Mouse (Mus musculus): Measurements from ENCODE around the gene Klhdc10.
"Not testable (repeated sequence)": the region's sequence is repeated elsewhere in the genome, so short reads cannot be mapped to it uniquely, and the experiment has no call there.

The Klhdc10 gene

DNA sequence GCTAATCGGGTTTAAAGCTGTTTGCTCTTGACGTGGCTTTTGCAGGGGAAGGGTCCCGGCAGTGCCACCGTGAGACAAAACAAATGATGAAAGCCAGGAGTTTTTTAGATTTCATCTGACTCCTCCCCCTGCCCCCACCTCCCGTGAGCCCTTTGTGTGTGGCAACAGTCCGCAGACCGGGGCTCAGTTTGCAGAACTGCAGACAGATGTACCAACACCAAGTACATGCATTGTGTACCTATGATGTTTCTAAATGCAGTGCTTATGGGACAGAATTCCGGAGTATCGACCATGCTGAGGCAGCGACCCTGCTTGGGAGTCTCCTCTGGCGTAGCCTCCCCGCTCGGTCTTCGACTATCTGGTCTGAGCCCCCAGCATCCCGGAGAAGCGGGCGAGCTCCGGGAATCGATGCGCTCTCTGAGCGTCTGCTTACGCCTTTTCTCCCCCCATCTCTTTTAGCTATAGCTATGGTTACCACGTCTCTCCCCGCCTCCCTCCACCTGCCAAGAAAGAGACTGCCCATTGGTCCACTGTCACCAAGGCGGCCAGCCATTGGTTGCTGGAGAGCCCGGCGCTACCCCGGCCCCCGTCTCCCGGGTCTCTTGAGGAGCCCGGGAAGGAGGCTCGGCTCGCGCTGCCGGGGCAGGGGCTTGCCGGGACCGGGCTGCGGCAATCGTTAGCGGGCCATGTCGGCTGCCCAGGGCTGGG lies at the start of gene Klhdc10:
TSS of gene Klhdc10 (plus strand) at position 561 of the 708 bp plus-strand sequence.
- DNase-seq (ENCODE audit: low spot score in 2 of 2): peak; percentile 98

DNA sequence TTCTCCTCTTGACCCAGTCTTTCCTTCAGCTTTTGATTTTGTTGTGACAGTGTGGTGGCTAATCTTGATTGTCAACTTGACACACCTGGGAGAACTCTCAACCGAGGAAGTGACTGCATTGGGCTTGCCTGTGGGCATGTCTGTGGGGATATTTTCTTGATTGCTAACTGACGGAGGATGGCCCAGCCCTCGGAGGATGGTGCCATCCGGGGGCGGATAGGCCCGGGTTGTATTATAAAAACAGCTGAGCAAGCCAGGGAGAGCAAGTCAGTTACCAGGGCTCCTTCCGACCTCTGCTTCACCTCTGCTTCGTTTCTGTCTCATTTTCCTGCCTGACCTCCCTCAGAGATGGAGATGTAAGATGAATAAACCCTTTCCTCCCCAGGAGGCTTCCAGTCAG lies 48.9 kb upstream of the Klhdc10 start:
- DNase-seq (ENCODE audit: low spot score in 2 of 2): no peak

DNA sequence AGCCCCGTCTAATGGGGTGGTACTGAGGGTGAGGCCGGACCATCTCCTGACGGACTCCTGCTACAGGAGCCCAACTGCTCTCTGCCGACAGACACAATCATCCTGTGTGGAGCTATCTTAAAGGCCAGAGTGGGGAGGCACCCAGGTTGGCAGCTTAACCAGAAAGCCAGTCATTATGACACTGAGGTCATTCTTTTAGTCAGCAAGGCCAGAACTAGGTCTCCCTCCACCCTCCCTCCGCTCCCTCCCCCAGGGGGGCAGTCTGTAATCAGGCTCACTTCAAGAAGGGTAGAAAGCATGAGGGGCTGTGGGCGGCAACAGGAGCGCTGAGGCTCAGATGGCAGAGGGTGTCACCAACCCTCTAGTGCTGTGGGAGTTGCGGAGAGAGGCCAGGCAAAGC lies 48.0 kb upstream of the Klhdc10 start:
- DNase-seq (ENCODE audit: low spot score in 2 of 2): no peak

DNA sequence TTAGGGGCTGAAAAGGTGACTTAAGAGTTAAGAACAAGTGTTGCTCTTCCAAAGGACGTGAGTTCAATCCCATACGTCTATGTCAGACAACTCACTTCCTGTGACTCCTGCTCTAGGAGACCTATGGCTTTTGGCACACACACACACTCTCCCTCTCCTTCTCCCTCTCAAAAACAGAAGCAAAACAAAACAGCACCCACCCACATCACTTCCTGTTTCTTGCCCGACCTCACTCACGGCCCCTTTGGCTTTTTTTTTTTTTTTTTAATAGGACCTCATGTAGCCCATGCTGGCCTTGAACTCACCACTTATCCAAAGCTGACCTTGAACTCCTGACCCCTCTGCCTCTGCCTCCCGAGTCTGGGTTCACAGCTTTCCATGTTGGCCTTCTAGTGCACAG lies 46.9 kb upstream of the Klhdc10 start:
- DNase-seq (ENCODE audit: low spot score in 2 of 2): peak in 1 of 2 experiments; percentile 37

DNA sequence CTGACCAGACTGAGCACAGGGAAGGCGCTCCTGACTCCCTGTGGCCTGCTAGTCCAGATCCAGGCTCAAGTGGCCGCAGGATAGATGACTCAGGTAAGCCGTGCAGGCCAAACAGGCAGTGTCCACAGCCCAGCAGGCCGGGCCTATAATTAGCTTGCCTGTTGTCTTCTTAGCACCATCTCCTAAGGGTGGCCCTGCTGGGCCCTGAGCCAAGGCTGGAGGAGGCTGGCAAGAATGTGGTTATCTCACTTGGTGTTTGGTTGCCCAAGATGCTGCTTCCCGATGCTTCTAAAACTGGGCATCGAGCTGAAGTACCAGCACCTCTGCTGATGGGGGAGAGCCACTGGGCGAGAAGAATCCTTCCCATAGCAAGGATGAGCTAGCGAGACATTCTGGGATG lies 46.0 kb upstream of the Klhdc10 start:
- DNase-seq (ENCODE audit: low spot score in 2 of 2): peak; percentile 69 to 85

DNA sequence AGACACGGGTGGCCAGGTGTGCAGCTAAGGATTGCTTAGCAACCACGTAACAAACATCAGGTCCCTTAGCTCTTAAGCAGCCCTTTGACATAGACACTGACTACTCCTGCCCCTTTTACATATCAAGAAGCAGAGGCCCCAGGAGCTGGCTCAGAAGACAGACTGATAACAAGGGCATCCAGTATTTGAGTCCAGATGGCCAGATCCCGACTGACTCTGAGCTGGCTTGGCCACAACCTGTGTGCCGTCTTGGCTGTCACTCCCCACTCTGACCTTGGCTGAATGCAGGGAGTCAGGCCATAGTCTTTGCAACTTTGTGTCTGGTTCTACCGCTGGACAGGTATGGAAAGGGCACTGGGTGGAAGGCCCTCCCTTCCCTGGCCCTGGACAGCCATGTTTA lies 45.5 kb upstream of the Klhdc10 start:
- DNase-seq (ENCODE audit: low spot score in 2 of 2): peak; percentile 42 to 48

DNA sequence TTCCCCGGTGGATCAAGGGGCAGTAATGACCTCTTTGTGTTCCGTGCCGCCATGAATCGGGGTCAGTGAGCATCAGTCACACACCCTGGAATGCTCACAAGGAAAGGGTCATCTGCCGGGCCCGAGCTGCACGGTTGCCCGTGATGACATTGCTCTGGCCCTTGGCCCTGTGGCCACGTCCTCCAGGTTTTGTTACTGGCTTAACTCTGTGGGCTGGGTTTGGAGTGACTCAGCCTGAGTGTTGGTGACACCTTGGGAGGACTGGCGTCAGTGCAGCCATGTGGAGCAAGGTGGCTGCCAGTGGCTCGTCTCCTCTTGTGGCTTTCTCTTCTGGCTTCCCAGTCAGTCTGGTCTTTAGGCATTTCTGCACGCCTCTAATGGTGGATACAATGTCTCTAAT lies 45.0 kb upstream of the Klhdc10 start:
- peak; percentile 31 to 32 for DNase-seq (ENCODE audit: low spot score in 2 of 2)

DNA sequence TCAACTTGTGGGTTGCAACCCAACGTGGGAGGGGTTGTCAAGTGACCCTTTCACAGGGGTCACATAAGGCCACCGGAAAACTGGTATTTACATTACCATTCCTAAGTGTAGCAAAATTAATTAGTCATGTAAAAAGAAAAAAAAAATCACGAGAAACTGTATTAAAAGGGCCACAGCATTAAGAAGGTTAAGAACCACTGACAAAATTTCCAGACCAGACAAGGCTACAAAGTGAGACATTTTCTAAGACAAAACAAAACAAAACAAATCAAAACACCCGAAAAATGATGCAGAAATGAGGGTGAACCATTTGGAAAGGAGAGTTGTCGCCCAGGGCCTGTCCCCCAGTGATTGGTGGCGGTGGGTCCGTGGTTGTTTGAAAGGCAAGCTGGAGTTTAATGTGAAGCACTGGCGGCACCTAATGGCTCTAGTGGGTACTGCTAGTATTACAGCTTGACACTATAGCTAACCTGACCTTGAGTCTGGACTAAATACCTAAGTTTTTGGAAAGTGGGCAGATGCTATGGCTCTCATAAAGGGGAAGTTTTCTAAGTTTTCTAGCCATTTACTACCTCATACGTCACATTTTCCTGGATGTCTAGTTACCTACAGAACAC lies 44.0 kb upstream of the Klhdc10 start:
- peak; percentile 82 to 90 for DNase-seq (ENCODE audit: low spot score in 2 of 2)

DNA sequence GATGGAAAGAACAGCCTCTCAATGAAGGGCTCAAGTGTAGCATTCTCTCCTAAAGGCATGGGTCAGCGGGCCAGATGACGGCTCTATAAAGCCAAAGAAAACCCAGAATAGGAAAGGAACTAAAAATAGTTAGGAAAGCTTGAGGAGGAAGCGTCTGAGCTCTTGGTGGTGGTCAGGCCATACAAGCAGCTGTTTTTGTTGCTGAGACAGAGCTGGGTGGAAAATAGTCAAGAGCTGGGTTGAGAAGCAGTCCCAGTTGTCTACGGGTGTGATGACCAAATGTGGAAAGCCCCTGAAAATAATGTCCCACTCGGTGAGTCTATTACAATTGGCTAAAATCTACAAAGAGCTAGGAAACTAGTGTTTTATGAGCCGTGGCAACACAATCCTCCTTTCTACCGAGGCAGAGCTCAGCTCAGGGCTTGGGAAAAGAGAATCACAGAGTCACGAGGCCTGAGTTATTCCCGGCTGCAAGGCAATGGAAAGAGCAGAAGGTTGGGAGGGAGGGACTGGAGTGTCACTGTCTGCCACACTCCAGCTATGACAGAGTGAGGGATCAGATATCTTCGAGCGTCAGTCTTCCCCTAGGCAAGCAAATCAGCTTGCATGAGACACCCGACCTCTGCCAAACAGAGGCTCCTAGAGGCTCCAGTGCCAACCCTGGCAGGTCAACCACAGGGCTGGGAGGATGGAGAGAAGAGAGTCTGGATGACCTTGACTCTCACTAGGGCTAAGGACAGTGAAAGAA lies 41.7 kb upstream of the Klhdc10 start:
- no peak for DNase-seq (ENCODE audit: low spot score in 2 of 2)

DNA sequence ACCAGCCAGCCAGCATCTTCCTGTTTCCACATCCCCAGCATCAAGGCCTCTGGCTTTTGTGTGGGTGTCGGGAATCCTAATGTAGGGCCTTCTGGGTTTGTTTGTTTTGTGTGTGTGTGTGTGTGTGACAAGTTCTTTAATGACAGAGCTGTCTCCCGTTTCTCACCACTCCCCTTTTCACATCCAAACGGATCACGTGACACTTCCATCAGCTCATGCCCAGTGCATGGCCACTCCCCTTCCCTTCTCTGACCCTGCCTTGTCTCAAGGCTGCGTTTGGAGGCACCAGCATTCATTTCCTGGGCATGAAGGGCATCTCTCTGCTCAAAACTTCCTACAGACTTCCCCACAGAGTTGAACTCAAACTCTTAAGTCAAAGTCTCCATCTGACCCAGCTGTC lies 37.9 kb upstream of the Klhdc10 start:
- no peak for DNase-seq (ENCODE audit: low spot score in 2 of 2)

DNA sequence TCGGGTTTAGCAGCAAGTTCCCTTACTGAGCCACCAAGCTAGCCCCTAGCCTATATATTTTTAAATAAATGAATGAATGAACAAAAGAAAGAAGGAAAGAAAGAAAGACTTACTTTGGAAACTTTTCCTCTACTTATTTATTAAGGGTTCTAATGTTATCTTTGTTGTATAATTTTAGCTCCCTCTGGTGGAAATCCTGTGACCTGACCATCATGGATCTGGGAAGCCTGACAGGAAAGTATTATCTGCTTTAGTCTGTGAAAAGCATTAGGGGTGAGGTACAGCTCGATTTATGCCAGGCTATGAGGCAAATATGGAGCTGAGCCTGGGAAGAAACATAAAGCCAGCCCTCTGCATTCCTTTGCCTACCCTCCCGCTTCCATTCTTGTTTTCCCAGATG lies 32.4 kb upstream of the Klhdc10 start:
- no peak for DNase-seq (ENCODE audit: low spot score in 2 of 2)

DNA sequence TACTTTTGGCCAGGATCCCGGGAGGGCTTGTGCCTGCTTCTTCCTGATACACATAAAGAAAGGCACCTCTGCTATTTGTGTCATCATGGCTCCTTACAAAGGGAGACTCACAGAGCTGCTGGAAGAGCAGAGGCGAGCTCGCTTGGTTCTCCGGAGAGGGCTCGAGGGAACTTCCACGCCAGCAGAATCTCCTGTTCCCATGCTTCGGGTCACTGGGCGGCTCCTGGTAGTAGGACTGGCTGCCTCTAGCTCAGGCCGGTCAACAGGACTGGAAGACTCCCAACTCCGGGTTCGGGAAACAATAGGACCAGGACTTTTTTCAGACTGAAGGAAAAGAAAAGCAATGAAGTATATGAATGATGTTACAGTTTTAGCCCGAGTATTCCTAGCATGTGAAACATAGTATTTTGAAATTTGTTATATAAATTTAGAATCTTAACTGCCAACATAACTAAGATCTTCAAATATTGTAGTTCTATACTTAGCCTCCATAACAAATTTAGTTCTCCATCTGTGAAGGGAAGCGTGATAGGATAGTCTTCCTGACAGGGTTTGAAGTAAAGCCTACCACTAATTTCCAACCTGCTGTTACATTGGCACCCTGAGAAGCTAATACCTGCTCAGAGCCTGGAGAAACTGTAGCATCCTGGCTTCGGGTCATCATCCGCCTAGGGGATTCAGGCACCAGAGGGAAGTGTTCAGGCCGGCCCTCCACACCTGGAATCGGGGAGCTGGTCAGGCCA lies 28.9 kb upstream of the Klhdc10 start:
- no peak for DNase-seq (ENCODE audit: low spot score in 2 of 2)

DNA sequence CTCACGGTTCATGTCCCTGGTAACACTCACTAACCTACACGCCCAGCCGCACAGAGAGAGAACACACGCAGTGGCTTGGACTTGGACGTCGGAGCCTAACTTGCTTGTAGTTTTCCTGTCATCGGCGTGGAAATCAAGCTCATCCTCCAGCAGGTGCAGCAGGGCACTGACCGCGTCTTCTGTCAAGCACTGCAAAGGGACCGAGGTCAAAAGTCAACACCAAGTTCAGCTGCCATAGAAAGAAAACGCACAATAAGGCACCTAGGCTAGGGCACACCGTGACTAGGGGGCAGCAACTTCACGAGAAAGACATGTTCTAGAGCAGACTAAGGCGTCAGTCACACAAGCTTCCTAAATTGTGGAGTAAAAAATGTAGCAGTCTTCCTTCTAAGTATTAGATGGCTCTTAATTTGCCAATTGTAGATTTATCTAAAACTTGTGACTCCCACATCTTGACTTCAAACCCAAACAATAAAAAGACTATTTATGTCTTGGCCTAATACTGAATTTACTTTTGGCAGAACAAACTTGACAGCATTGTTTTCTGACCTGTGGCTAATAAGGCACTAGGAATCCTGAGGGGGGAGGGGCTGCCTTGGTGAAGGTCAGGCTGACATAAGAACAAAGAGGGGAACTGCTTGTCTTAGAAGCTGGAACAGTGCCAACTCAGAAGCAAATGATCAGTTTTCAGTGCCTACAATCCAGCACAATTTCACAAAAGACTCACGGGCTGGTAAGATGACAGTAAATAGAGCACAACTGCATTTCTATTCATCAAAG lies 26.7 kb upstream of the Klhdc10 start:
- no peak for DNase-seq (ENCODE audit: low spot score in 2 of 2)

DNA sequence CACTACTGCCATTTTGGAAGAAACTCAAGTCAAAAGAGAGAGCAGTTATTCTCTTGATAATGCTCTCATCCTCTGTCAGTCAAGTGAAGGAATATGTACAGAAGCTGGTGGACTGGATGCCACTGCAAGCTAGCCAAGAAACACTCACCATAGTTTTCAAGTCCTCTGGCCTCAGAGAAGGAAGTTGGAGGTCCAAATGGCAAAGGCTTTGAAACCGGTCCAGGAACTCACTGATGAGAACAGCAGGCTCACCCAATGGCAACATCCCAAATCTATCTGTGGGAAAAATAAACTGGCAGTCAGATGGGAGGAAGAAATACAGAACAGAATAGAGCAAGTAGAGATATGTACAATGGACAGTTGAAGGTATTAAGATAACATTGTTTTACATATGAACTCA lies 25.9 kb upstream of the Klhdc10 start:
- no peak for DNase-seq (ENCODE audit: low spot score in 2 of 2)

DNA sequence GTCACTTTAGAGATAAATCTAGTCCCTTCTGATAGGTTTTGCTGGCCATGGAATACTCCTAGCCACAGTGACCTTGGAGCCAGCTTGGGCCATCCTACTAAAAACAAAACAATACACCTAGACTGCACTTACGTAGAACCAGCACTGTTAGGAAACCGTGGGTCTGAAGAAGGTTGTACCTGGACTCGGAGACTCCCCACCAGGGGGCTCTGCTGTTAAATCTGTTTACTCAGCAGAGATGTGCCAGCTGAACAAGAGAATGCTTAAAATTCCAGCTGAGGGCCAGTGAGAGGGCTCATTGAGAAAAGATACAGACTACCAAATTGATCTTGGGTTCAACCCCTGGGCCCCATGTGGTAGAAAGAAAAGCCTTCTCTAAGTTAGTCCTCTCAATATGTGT lies 20.6 kb upstream of the Klhdc10 start:
- DNase-seq (ENCODE audit: low spot score in 2 of 2): peak in 1 of 2 experiments; percentile 33

DNA sequence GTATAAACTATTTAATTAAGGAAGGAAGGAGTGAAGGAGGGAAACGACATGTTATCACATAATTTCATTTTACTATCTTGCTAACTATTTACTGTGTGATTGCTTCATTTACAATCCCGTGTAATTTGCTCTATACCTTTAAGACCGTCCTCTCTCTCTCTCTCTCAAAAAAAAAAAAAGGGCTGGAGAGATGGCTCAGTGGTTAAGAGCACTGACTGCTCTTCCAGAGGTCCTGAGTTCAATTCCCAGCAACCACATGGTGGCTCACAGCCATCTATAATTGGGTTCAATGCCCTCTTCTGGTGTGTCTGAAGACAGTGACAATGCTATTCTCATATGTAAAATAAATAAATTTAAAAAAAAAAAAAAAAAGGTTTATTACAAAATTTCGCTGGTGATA lies 11.4 kb upstream of the Klhdc10 start:
- not testable (repeated sequence) for DNase-seq (ENCODE audit: low spot score in 2 of 2)

DNA sequence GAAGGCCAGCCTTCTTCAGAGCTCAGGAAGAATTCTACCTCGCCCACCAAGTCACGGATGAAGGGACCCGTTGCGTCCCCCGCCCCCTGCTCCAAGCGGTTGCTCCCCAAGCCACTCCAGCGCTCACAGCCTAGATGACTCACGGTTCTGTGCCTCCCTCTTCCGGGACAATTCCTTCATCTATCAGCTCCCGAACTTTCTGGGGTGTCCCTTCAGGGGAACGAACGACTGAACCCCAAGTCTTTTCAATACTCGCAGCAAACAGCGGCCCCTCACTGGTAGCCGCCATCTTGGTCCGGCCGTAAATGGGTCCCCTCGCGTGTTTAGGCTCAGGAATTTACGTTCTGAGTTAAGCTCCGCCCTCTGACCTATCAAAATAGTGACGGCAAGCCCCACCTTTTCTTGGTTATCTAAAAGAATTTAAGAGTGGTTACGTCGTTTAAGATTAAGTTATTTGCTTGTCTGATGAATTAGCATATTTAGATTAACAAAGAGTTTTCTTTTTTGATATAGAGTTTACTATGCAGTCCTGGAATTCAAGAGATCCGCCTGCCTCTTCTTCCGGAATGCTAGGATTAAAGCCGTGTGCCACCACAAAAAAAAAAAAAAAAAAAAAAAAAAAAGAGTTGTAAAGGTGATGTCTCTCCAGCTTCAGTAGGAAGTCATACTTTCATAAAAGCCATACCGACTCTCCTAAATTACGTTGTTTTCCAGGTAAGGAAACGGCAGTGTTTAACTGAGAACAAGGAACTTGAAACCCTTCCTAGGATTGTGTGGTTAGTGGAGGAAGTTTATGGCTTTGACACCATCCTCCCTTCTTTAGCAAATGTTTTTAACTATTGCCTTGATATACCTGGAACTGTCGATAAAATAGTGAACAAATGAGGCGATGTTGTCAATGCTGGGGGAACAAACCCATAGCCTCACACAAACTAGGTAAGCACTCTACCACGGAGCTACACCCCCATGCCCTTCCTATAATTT lies 10.7 kb upstream of the Klhdc10 start, which contains the start of gene Zc3hc1:
TSS of gene Zc3hc1 (minus strand) at position 315 of the 984 bp plus-strand sequence.
- peak; percentile 78 to 87 for DNase-seq (ENCODE audit: low spot score in 2 of 2)

DNA sequence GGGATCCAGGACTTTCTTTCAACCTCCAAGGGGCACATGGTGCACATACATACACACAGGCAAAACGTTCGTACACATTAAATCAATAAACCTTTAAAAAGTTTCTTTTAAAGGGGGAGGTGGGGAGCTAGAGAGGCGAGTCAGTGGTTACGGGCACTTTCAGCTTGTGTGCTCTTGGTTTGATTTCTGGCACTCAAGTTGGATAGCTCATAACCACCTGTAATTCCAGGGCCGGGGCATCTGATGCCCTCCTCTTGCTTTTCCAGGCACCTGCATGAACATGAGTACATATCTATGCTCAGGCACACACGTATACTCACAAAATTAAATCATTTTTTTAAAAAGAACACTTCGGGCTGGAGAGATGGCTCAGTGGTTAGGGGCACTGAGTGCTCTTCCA lies 9.7 kb upstream of the Klhdc10 start:
- no peak for DNase-seq (ENCODE audit: low spot score in 2 of 2)

DNA sequence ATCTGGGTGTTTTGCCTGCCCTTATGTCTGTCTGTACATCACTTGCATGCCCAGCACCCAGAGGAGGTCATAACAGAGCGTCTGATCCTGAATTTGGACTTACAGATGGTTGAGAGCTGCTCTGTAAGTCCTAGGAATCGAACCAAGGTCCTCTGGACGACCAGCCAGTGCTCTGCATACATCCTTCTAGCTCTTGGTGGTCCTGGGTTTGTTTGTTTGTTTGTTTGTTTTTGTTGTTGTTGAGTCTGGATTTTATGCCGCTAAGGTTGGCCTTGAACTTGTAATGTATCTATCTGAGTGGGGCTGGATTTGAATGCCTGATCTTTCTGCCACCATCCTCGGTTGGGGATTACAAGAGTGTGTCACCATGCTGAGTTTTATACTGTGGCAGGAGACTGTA lies 1.5 kb upstream of the Klhdc10 start:
- DNase-seq (ENCODE audit: low spot score in 2 of 2): no peak

DNA sequence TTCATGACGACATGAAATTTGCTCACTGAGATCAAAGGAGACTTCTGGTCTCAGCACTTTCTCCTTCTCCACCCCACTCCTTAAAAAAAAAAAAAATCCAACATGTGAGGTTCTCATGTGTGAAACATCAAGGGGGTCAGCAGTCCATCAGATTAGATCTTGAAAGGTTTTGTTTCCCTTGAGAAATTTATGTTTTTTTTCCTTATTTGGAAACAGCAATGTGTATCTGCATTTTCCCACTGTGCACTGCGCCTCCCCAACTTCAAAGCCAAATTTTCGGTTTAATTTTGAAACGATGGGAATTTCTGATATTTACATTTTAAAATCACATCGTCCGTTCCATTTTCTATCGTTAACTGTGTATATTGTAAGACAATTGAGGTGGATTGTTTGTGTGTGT lies 952 bp upstream of the Klhdc10 start:
- no peak for DNase-seq (ENCODE audit: low spot score in 2 of 2)
